Mouse (Mus musculus) kidney, adult 2 months (tissue): ENCODE results near the gene Ror2. TPM values are rescaled to one million over a fixed set of nuclear protein-coding genes. Genes with fewer than 3 reads are reported as not detected.
"Not testable (repeated sequence)": the region's sequence is repeated elsewhere in the genome, so short reads cannot be mapped to it uniquely, and the experiment has no call there.

Source experiments
- DNase-seq: peaks from one replicate; pipeline ENCODE4 v3.0.0; 2021
- H3K27ac ChIP-seq: fragments of 200-500 bp; 2 replicates; pipeline ENCODE4 v1.5.1; 2012; ENCODE audit warnings: low read depth, low read length, control low read depth, inconsistent platforms; ENCODE audit not compliant: insufficient read depth
- H3K27me3 ChIP-seq: fragments of 200-500 bp; replicated peaks from 2 replicates; pipeline ENCODE4 v1.6.1; 2012; ENCODE audit warnings: mild to moderate bottlenecking, moderate library complexity, low read length, inconsistent platforms; ENCODE audit not compliant: control insufficient read depth, insufficient read depth
- H3K36me3 ChIP-seq: fragments of 200-500 bp; 2 replicates; pipeline ENCODE4 v1.6.1; 2012; ENCODE audit warnings: mild to moderate bottlenecking, moderate library complexity, low read length, inconsistent platforms; ENCODE audit not compliant: control insufficient read depth, insufficient read depth
- H3K4me1 ChIP-seq: fragments of 200-500 bp; 2 replicates; pipeline ENCODE4 v1.6.1; 2011; ENCODE audit warnings: low read length; ENCODE audit not compliant: control insufficient read depth, insufficient read depth
- H3K4me3 ChIP-seq: fragments of 200-500 bp; 2 replicates; pipeline ENCODE4 v1.5.1; 2011; ENCODE audit warnings: mild to moderate bottlenecking, low read depth, low read length, control low read depth; ENCODE audit not compliant: insufficient read depth
- CTCF ChIP-seq: fragments of 200-500 bp; conservative IDR thresholded peaks from 2 replicates; pipeline ENCODE4 v1.5.1; 2011; ENCODE audit warnings: low read depth, mild to moderate bottlenecking, control low read depth, low read length, moderate library complexity, mixed read lengths; ENCODE audit not compliant: insufficient read depth, insufficient read length
- POLR2A ChIP-seq: fragments of 200-500 bp; IDR thresholded peaks from one replicate; pipeline ENCODE4 v1.6.1; 2011; ENCODE audit warnings: low read depth, low read length, control low read depth
- WGBS: fragments of 180-500 bp; shearing (Covaris S2); methylation state at CpG from one replicate; pipeline ENCODE4 v1.1.7; 2018; 5-methylcytosine and 5-hydroxymethylcytosine counted together
- polyA plus RNA-seq: library from polyadenylated mRNA; depleted of rRNA; stranded (reverse); fragments of >200 nt; gene quantifications from 2 replicates; pipeline ENCODE4 v1.2.3, GENCODE M21; 2012; rRNA removed

Ror2 gene
- 3.7 and 6.0 TPM in 2 replicates for polyA plus RNA-seq

DNA sequence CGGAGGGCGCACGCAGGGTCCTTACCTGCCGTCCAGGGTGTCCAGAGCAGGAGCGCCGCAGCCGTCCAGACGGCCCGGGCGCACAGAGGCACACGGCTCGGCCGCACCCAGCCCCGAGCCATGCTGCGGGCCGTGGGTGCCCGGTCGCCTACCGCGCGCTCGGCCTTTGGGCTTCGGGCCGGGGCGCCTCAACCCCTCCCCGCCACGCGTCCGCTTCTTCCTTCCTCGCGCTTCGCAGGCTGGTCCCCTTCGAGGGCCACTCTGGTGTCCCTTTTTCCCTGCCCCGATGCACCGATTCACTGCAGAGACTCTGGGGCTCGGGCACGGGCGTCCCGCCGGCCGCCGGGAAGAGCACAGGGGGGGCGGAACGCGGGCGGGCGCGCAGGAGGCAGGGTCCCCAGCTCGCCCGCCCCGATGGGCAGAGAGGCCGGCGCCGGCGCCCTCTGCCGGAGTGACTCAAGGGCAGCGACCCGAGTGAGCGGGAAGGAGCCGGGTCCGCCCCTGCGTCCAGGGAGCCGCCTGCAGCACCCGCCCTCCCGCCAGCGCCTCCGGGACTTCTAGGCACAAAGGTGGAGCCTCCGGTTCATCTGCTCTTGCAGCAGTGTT is at the start of gene Ror2:
TSS of gene Ror2 (minus strand) at position 369 of the 606 bp plus-strand sequence.
- DNase-seq, result peak; percentile 65
- Histone ChIP-seq H3K36me3 (no peaks in the 10 kb centered on the region), H3K4me1 (no peaks in the 10 kb centered on the region), H3K27me3 (no peaks in the 10 kb centered on the region), H3K4me3 (peak within 1 kb of the TSS; percentile 59), H3K27ac (no peak within 1 kb of the TSS)
- under 1% methylated on average over 68 of the region's 68 CpGs for WGBS
- TF ChIP-seq POLR2A (no peak), CTCF (no peak)

DNA sequence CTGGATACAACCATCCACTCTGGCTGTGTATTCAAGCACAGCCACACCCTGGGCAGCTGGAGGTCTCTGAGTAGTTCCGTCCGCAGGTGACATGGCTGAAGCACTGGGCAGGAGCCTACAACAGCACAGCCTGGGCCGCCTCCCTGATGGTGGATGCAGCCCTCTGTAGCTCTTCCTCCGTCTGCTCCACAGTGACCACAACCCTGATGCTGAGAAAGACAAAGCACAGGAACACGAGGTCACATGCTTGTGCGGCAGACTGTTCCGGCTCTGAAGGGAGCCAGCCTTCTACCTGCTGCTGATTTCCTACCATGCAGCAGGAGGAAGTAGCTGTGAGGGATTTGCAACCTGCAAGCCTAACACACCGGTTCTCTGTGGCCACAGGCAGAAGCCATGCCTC is 47.8 kb upstream of the Ror2 start:
- no peaks in the 10 kb centered on the region; the same call in 1 of the 2 replicates for H3K4me1 ChIP-seq
- H3K36me3 ChIP-seq, result peaks cover 1% of the 10 kb centered on the region; the same call in 1 of the 2 replicates
- 87% methylated on average over 8 of the region's 8 CpGs for WGBS

DNA sequence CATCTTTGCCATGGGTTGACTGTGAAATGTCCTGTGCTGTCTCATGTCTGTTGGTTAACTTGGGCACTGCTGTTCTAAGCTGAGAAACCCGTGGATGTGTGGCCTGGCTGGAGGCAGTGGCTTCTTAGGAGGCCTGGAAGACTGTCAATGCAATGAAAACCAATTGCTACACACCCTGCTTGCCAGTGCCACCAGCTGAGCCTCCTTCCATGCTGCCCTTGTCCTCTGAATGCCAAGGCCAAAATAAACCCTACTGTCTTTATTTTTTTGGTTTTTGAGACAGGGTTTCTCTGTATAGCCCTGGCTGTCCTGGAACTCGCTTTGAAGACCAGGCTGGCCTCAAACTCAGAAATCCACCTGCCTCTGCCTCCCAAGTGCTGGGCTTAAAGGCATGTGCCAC is 44.3 kb upstream of the Ror2 start:
- H3K36me3 ChIP-seq, result no peaks in the 10 kb centered on the region
- no peaks in the 10 kb centered on the region; the same call in 1 of the 2 replicates for H3K4me1 ChIP-seq
- no peak for DNase-seq
- 95% methylated on average over 2 of the region's 2 CpGs for WGBS
- TF ChIP-seq CTCF (no peak), POLR2A (no peak)
- H3K27me3 ChIP-seq, result no peaks in the 10 kb centered on the region
- H3K4me3 ChIP-seq, result no peak overlapping the region
- H3K27ac ChIP-seq, result no peak overlapping the region

More for the DNA sequence above, 47.8 kb upstream of the Ror2 start:
- no peak for DNase-seq
- Histone ChIP-seq H3K4me3 (no peak overlapping the region), H3K27me3 (no peaks in the 10 kb centered on the region), H3K27ac (no peak overlapping the region)
- TF ChIP-seq CTCF (no peak), POLR2A (no peak)

DNA sequence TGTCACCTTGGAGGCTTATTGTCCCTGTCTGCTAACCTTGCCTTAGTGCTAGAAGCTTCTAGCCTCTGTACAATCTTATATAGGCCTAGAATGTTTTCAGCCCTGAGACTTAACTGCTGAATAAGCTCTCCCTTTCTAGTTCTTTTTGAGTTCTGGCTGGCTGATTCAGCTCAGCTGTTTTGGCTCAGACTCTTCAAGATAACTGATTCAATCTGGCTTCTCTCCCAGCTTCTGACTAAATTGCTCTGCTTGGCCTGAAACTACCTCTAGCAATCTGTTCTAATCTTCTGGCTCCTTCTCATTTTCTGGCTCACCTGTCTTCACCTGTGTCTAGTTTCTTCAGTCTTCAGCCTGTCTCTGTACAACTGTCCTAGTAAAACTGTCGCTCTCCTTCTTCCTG is 39.6 kb upstream of the Ror2 start:
- H3K27me3 ChIP-seq, result no peaks in the 10 kb centered on the region
- H3K4me1 ChIP-seq, result no peaks in the 10 kb centered on the region
- peak; percentile 19 for DNase-seq
- no peak overlapping the region for H3K4me3 ChIP-seq
- TF ChIP-seq CTCF, result no peak
- TF ChIP-seq POLR2A, result no peak
- no peaks in the 10 kb centered on the region for H3K36me3 ChIP-seq
- no peak overlapping the region for H3K27ac ChIP-seq
- WGBS, result 100% methylated on average over 1 of the region's 1 CpGs

DNA sequence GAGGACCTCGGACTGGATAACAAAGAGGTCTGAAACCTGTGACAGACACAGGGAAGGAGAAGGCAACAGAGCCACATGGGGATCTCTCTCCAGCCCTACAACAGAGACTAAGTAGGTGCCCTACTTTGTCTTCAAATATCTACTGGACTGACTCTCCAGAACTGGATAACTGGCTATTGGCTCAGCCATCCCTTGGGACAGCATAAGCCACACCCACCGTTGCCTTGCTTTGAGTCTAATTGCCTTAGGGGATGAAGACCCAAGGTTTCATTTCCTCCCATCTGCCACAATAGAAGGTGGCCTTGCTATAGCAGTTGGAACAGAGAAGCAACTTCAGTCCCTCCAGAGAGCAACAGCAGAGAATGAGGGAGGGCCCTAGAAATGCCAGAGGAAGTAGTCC is 37.7 kb upstream of the Ror2 start:
- no peaks in the 10 kb centered on the region for H3K36me3 ChIP-seq
- no peak overlapping the region for H3K27ac ChIP-seq
- TF ChIP-seq POLR2A (no peak), CTCF (no peak)
- no peaks in the 10 kb centered on the region for H3K27me3 ChIP-seq
- H3K4me3 ChIP-seq, result no peak overlapping the region
- 86% methylated on average over 2 of the region's 2 CpGs for WGBS
- H3K4me1 ChIP-seq, result no peaks in the 10 kb centered on the region
- DNase-seq, result no peak

DNA sequence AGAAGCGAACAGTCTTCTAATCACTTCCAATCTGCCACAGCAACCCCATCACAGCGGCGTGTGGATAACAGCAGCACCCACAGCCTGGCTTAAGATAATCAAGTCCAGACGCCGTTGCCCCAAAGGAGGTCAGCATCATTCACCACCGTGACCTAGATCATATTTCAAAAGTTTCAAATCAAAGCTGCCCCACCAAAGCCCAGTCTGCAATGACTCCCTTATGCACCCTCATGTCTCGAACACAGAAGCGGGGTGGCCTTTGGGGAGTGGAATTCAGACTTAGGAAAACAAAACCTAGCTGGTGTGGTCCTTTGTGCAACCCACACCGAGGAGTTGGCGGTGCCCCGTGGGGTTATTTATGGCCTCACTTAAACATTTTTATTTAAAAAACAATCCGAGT is 35.0 kb upstream of the Ror2 start:
- Histone ChIP-seq H3K27me3 (no peaks in the 10 kb centered on the region), H3K36me3 (no peaks in the 10 kb centered on the region), H3K4me3 (no peak overlapping the region), H3K27ac (no peak overlapping the region), H3K4me1 (no peaks in the 10 kb centered on the region)
- TF ChIP-seq CTCF (no peak), POLR2A (no peak)
- WGBS, result 40% methylated on average over 12 of the region's 12 CpGs
- DNase-seq, result no peak

DNA sequence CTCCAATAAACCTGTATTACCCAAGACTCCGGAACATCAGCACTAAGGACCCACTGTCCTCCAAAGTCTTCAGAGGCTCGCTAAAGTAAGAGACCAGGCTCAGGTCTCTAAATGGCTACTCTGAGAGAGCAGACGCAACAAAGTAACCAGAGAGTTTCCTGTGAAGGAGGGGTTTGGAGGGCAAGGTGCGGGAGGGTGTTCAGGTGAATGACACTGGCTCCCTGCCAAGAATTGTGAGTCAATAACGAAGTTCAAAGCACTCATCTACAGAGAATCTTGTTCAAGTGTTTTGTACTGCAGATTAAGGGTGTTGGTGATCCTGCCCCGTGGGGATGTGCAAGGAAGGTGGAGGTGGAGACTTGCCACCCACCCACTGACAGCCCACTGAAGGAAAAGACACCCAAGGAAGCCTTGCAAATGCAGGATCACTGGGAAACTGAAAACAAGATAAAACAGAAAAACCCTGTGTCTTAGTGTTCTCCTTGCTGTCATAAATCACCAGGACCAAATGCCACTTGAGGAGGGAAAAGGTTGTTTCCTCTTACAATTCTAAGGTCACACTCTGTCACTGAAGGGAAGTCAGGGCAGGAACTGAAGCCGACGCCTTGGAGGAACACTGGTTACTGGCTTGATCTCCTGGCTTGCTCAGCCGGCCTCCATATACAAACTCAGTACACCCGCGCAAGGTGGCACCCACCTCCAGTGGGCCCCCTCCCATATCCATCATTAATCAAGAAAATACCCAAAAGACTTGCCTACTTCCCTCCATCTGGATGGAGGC is 30.8 kb upstream of the Ror2 start:
- peak; percentile 56 for DNase-seq
- Histone ChIP-seq H3K27me3 (no peaks in the 10 kb centered on the region; the same call in 1 of the 2 replicates), H3K4me1 (no peaks in the 10 kb centered on the region), H3K27ac (no peak overlapping the region), H3K36me3 (no peaks in the 10 kb centered on the region), H3K4me3 (no peak overlapping the region)
- 24% methylated on average over 11 of the region's 11 CpGs for WGBS
- TF ChIP-seq POLR2A (no peak), CTCF (no peak)

DNA sequence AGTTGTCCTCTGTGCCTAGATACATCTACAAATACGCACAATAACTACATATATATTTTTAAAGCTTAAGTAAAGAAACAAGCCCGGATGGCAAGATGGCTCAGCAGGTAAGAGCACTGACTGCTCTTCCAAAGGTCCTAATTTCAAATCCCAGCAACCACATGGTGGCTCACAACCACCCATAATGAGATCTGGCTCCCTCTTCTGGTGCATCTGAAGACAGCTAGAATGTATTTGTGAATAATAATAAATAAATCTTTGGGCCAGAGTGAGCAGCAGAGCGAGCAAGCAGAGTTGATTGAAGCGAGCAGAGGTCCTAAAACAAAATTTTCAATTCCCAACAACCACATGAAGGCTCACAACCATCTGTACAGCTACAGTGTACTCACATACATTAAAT is 29.8 kb upstream of the Ror2 start:
- not testable (repeated sequence) for DNase-seq, H3K36me3 ChIP-seq, H3K27me3 ChIP-seq, H3K4me3 ChIP-seq, H3K4me1 ChIP-seq, H3K27ac ChIP-seq
- 82% methylated on average over 4 of the region's 4 CpGs for WGBS
